Mouse (Mus musculus) midbrain, embryonic 10.5 days (tissue): ENCODE measurements at regions not wholly inside any gene's neighbourhood (a gene's known extent, or its start where the extent isn't known, plus 50 kb on each side); places are given as distances from the start of the nearest gene placed in this dataset.

Experiments
- DNase-seq: peaks from one replicate; pipeline ENCODE4 v3.0.0-alpha.2; 2017; ENCODE audit warnings: low spot score
- H3K27ac ChIP-seq: fragments of 300-500 bp; sonication (generic); replicated peaks from 2 replicates; pipeline ENCODE4 v1.5.1; 2016; ENCODE audit warnings: mild to moderate bottlenecking
- H3K27me3 ChIP-seq: fragments of 300-500 bp; sonication (generic); 2 replicates; pipeline ENCODE4 v1.6.1; 2016; ENCODE audit warnings: low read depth, mild to moderate bottlenecking; ENCODE audit not compliant: poor library complexity, severe bottlenecking
- H3K36me3 ChIP-seq: fragments of 300-500 bp; sonication (generic); 2 replicates; pipeline ENCODE4 v1.6.1; 2016; ENCODE audit warnings: mild to moderate bottlenecking, moderate library complexity
- H3K4me1 ChIP-seq: fragments of 300-500 bp; sonication (generic); 2 replicates; pipeline ENCODE4 v1.6.1; 2016
- H3K4me3 ChIP-seq: fragments of 300-500 bp; sonication (generic); 2 replicates; pipeline ENCODE4 v1.5.1; 2016; ENCODE audit warnings: mild to moderate bottlenecking, moderate library complexity
- H3K9me3 ChIP-seq: fragments of 300-500 bp; sonication (generic); replicated peaks from 2 replicates; pipeline ENCODE4 v1.6.1; 2016; ENCODE audit warnings: mild to moderate bottlenecking
- WGBS: fragments of 180-500 bp; shearing (Covaris S2); methylation state at CpG from one replicate; pipeline ENCODE4 v1.1.7; 2016; 5-methylcytosine and 5-hydroxymethylcytosine counted together

DNA sequence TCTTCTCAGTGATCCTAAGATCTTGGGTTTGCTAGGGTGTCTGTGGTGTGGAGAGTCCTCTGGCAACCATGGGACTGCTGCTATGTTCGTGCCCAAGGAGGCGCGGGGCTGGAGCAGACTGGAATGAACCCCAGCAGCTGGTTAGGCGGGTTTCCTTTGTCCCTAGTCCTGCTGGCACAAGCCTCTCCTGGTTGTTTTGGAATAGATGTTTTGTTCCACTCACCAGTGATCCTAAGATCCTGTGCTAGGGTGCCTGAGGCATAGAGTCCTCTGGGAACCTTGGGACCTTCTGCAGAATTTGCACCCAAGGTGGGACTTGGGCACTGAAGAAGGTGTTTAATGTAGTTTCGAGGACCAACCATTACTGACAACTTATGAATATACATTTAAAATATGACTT is 1205.9 kb upstream of the Gm8797 start:
- WGBS, result 88% methylated on average over 5 of the region's 5 CpGs
- Histone ChIP-seq H3K27ac (peak overlapping the region; percentile 50; the same call in 1 of the 2 replicates), H3K4me3 (no peak overlapping the region)

DNA sequence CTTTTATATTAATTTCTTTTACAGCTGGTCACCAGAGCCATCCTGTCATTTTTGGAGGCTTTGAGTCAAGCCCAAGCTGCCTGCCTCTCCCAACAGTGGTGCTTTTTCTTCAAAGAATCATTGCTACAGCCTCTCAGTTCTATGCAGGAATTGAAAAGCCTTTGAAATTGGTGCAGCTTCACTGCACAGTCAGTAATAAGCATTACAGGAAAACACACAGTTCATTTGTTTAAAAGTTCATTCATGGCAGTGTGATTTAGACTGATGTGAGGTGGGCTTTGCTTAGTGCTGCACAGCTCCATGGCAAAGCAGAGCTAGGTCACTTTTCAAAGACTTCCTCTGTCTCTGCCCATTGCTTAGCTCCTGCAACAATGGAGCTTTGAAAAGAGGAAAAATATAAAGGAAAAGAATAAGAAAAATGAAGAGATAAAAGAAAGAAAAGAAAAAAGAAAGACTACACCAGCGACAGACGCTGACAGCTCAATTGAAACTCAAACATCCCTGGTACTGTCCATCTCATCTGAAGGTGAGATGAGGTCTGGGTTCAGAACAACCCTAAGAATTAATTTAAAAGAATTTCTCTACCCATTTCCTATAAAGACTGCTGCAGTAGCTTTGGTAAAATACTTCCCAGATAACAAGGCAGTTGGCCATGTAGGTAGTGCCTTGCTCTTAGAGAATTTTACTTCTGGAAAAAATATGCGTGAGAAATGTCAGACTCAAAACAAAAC is 1204.3 kb upstream of the Gm8797 start:
- no peak for DNase-seq
- WGBS, result 65% methylated on average over 3 of the region's 3 CpGs
- Histone ChIP-seq H3K27ac (no peak overlapping the region), H3K36me3 (no peaks in the 10 kb centered on the region), H3K9me3 (no peaks in the 10 kb centered on the region; the same call in 1 of the 2 replicates), H3K27me3 (no peaks in the 10 kb centered on the region), H3K4me3 (no peak overlapping the region), H3K4me1 (peaks cover 8% of the 10 kb centered on the region)

More for the DNA sequence above, 1205.9 kb upstream of the Gm8797 start:
- no peak for DNase-seq
- Histone ChIP-seq H3K36me3 (no peaks in the 10 kb centered on the region), H3K4me1 (peaks cover 8% of the 10 kb centered on the region), H3K27me3 (no peaks in the 10 kb centered on the region), H3K9me3 (no peaks in the 10 kb centered on the region; the same call in 1 of the 2 replicates)

DNA sequence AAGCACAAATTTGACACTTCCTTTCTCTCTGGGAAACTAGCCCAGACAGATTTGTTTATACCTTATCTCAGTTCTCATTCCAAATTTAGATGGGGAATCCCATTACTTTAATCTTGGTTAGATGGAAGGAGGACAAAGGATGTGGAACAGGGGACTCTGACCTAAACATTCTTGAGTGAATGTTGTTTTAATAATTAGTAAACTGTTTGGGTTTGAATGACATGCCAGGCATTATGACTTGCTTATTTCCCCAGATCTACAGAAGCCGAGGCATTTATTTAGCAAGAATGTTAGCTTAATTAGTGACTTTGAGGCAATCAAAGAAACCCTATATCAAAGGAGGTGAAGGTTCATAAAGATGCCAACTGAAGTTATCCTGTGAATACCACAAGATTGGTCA is 1189.9 kb upstream of the Gm8797 start:
- H3K27me3 ChIP-seq, result no peaks in the 10 kb centered on the region
- H3K9me3 ChIP-seq, result no peaks in the 10 kb centered on the region
- no peak overlapping the region for H3K27ac ChIP-seq
- WGBS, result 74% methylated on average over 1 of the region's 1 CpGs
- no peaks in the 10 kb centered on the region for H3K4me1 ChIP-seq
- no peak overlapping the region for H3K4me3 ChIP-seq
- no peak for DNase-seq
- H3K36me3 ChIP-seq, result no peaks in the 10 kb centered on the region

DNA sequence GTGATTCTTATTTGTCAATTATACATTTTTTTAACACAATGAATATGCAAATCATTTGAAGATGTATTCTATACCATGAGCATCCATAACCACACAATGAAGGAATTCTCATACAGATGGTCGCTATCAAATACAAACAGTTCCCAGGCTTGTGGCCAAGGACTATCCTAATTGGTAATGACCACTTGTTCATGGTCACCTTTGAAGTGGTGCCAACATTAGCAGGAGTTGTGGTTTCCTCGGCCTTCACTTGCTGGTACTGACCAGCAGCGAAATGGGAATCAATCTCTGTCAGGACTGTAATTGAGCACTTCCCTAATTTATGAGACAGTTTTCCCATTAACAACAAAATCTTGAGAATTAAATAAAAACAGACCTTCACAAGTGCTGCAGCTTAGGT is 1168.1 kb upstream of the Gm8797 start:
- no peak overlapping the region for H3K27ac ChIP-seq
- H3K9me3 ChIP-seq, result no peaks in the 10 kb centered on the region
- 91% methylated on average over 3 of the region's 3 CpGs for WGBS
- H3K4me1 ChIP-seq, result no peaks in the 10 kb centered on the region
- H3K36me3 ChIP-seq, result no peaks in the 10 kb centered on the region
- no peak for DNase-seq
- H3K27me3 ChIP-seq, result no peaks in the 10 kb centered on the region
- H3K4me3 ChIP-seq, result no peak overlapping the region

GRCm38 (mm10) chr3:4593977-4594523 is 1156.6 kb upstream of the Gm8797 start:
- DNase-seq, result no peak
- no peaks in the 10 kb centered on the region for H3K9me3 ChIP-seq
- H3K4me1 ChIP-seq, result no peaks in the 10 kb centered on the region
- no peak overlapping the region for H3K27ac ChIP-seq
- H3K36me3 ChIP-seq, result no peaks in the 10 kb centered on the region
- no peaks in the 10 kb centered on the region for H3K27me3 ChIP-seq
- no peak overlapping the region for H3K4me3 ChIP-seq

DNA sequence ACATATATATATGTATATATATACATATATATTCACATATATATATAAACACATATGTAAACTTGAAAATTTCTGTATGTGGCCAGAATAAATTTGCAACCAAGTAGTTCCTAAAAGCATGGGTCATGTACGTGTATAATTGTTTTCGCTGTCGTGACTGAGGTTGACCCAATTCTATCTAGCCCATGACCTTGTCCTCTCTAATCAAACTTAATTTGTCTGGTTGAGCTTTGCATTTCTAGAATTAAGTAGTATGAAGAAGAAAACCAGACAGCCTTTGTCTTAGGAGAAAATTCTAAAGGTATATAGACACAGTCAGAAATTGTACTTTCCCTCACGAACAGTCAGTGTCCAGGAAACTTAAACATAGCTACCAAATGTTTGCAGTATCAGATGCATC is 1156.1 kb upstream of the Gm8797 start:
- H3K36me3 ChIP-seq, result no peaks in the 10 kb centered on the region
- H3K27me3 ChIP-seq, result no peaks in the 10 kb centered on the region
- no peak overlapping the region for H3K4me3 ChIP-seq
- H3K27ac ChIP-seq, result no peak overlapping the region
- no peaks in the 10 kb centered on the region for H3K9me3 ChIP-seq
- H3K4me1 ChIP-seq, result no peaks in the 10 kb centered on the region
- DNase-seq, result no peak
- whole genome bisulfite sequencing, result 94% methylated on average over 4 of the region's 4 CpGs
